Mouse (Mus musculus): ENCODE data around the gene Ush1g. TPM values are rescaled to one million over a fixed set of nuclear protein-coding genes. Genes with fewer than 3 reads are reported as not detected.

Ush1g gene
- 0.05 TPM in 2 replicates for polyA plus RNA-seq (2012; rRNA removed)

DNA sequence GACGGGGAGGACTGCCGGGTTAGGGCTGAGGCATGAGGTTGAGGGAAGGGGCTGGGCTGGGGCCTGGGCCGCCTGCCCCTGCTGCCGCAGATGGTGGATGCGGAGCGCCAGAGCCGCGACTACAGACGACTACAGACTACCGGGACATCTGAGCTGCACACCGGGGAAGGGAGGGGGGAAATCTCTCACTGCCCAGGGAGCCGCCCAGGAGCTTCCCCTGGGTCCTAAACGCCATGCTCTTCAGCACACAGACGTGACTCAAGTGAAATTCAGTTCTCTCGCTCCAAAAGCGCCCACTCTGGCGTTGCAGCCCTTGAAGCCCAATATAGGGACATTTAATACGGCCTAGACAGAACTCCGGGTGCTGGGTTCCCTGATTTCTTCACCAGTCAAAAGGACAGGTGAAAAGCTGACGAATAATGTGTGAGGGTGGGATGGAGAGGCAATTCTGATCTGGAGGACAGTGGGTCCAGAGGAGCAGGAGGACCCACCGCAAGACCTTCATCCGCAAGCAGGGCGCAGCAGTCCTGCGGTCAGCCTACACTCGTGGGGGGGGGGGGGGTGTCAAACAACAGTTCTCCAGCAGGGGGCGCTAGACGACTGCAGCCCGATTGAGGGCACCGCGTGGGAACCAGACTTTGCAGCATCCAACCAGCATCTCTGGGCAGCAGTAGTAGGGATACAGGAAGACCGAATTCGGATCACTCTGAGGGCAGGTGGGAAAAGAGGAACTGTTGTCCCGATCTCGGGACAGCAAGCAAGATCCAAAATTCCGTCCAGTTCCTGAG, at the start of gene Ush1g:
TSS of gene Ush1g (minus strand) at position 136 of the 788 bp plus-strand sequence.

GRCm38 (mm10) chr11:115367395-115367944, 45.6 kb upstream of the Ush1g start, which contains the start of gene Hid1:
Gene Hid1 (minus strand): TSS chr11:115367756.

DNA sequence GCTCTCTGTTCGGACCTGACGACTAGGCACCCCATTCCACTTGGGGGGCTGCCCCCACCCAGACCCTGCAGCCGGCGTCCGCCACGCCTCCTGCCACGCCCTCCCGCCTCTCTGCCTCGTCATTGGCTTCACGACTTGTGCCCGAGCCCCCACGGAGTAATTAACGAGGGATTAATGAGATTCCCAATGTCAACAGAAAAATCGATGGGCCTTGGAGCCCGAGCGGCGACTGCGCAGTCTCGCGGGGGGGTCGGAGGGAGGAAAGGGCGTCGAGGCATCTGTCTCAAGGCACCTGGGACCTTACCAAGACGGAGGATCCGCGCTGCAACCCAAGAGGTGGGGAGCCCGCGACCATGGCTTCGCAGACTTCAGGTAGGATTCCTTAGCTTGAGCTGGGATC, 12.7 kb upstream of the Ush1g start, which contains the start of gene Otop3:
TSS of gene Otop3 (plus strand) at position 201 of the 400 bp plus-strand sequence.

DNA sequence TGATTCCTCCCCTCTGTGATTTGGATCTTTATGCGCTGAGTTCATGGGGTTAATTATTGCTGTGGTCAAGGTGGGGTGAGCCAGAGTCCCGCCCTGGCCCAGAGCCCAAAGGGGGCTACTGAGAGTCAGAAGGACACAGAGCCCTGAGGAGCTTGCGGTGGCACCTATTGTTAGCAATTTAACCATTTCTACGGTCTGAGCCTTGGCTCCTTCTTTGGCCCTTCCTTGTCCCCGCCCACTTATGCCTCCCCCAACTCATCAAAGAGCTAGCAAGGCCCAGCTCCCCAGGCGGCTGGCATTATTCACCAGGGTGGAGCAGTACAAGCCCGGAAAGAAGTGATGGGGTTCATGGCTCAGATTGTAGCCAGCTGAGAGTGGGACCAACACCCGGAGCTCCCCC, 15.0 kb downstream of the Ush1g start, which contains the start of gene Otop2:
TSS of gene Otop2 (plus strand) at position 301 of the 400 bp plus-strand sequence.

DNA sequence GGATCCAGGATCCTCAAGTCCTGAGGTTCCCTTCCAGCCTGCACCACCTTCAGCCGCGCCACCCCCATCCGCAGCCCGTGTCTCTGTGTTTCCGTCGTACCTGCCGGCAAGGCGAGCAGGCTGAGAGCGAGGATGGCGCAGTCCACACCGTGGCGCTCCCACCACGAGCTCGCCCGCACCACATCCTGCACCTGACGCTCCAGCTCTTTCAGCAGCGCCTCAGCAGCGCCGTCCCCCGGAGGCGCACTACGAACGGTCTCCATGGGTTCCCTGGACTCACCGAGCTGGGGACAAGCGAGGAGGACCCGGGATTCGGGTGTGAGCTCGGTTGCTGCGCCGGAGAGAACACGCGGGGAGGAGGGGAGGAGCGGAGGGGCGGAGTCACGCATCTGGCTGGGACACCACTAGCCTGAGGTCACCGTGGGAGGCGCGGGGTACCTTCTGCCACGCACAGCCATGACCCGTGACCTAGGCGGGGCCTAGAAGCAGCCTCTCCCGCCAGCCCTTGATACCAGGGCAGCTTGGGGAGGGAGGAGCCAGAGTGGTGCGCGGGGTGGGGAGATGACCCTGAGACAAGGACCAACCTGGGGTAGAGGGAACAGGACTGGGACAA, 24.5 kb downstream of the Ush1g start, which contains the start of gene Fads6:
TSS of gene Fads6 (minus strand) at position 450 of the 613 bp plus-strand sequence.

DNA sequence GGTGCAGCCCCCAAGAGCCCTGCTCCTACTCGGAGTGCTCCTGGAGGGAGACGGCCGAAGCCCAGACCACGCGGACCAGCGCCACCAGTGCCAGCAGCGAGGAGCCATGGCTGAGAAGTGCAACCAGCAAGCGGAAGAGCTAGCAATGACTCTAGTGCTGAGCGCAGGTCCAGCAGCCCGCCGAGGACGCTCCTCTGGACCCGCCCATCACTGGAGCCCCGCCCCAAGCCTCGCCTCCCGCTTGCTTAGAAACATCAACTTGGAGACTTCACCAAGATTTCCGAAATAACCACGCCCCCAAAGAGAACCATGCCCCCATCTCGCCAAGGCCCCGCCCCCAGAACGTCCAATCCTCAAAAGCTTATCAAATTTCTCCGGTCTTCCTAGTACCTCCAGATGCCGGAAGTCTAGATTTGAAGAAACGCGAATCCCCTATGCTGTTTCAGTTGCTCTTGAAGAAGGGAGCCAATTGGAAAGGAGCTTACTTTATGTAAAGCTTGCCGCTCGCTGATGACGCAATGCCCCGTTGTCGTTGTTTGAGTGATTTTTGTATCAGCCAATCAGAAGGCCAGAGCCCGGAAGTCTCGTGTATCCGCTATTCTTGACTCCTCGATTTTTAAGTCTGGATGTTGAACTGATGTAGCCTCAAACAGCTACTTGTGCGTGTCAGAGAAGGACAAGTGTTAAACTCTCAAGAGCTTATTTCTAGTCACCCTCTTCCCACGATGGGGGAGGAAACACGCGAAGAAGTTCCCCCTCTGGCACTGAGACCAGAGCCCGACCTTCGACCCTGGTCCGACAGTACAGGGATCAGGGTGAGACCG, 44.8 kb downstream of the Ush1g start, which contains the start of gene Fdxr:
TSS of gene Fdxr (minus strand) at position 271 of the 824 bp plus-strand sequence.

DNA sequence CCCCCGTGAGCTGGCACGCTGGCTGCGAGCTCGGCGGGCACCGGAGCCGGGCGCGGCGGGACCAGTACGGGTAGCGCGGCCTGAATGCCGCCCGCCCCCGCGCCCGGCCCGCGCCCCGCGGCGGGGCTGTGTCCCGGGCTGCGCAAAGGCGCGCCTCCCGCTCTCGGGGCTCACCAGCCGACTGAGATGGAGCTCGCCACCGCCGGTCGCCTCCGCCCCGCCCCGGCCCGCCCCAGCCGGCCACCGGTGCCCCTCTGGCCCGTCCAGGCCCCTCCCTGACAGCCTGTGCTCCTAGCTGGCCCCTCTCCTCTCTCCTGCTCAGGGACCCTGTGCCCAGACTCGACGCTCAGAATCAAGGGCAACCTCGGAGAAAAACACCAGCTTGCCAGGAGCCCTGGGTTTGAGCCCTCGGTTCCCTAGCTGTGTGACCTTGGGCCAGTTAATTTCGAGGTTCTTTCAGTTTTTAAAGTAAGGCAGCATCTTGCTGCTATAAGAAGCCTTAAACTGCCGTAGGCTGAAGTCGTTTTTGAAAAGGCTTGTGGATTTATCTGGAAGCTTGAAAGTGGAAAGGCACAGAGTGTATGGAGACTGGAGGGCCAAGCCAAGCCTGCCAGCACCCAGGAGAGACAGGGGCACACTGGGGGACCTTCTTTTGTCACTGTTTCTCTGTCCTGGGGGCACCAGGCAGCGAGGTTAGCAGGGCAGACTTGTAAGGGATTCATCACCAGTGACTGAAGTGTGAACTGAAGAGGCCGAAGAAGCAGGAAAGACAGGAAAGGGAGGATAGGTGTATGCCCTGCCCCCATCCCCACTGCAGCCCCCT, 54.6 kb downstream of the Ush1g start, which contains the start of gene Grin2c:
TSS of gene Grin2c (minus strand) at position 183 of the 823 bp plus-strand sequence.

Other genes starting within 250 kb of the Ush1g start
- gene Rab37, start 230.6 kb downstream of the Ush1g start, polyA plus RNA-seq (2012; rRNA removed), result 0.90 and 1.1 TPM in 2 replicates
- gene Cd300lf, start 188.0 kb downstream of the Ush1g start, polyA plus RNA-seq (2012; rRNA removed), result 0.43 and 0.98 TPM in 2 replicates
- 37.2 and 38.4 TPM in 2 replicates for gene Slc9a3r1, start 158.7 kb downstream of the Ush1g start, polyA plus RNA-seq (2012; rRNA removed)
- 5.6 and 6.9 TPM in 2 replicates for gene Tmem104, start 134.6 kb downstream of the Ush1g start, polyA plus RNA-seq (2012; rRNA removed)
- gene Nat9, start 134.2 kb downstream of the Ush1g start, polyA plus RNA-seq (2012; rRNA removed), result 22.3 and 23.1 TPM in 2 replicates
- 0.96 and 1.0 TPM in 2 replicates for gene Grin2c, start 54.8 kb downstream of the Ush1g start, polyA plus RNA-seq (2012; rRNA removed)
- gene Fdxr, start 45.0 kb downstream of the Ush1g start, polyA plus RNA-seq (2012; rRNA removed), result 26.5 and 29.2 TPM in 2 replicates
- 1.8 and 2.4 TPM in 2 replicates for gene Fads6, start 24.4 kb downstream of the Ush1g start, polyA plus RNA-seq (2012; rRNA removed)
- gene Otop2, start 14.9 kb downstream of the Ush1g start, polyA plus RNA-seq (2012; rRNA removed), result 0.10 TPM in 2 replicates
- gene Otop3, start 12.7 kb upstream of the Ush1g start, polyA plus RNA-seq (2012; rRNA removed), result 0.36 and 0.41 TPM in 2 replicates
- gene Hid1, start 45.7 kb upstream of the Ush1g start, polyA plus RNA-seq (2012; rRNA removed), result 45.1 and 49.4 TPM in 2 replicates
- gene Cdr2l, start 59.9 kb upstream of the Ush1g start, polyA plus RNA-seq (2012; rRNA removed), result 34.8 and 35.1 TPM in 2 replicates
- 134 and 152 TPM in 2 replicates for gene Mrpl58, start 81.7 kb upstream of the Ush1g start, polyA plus RNA-seq (2012; rRNA removed)
- 497 and 500 TPM in 2 replicates for gene Atp5h, start 97.9 kb upstream of the Ush1g start, polyA plus RNA-seq (2012; rRNA removed)
- gene Kctd2, start 98.1 kb upstream of the Ush1g start, polyA plus RNA-seq (2012; rRNA removed), result 51.5 and 51.6 TPM in 2 replicates
- 0.04 and 0.06 TPM in 2 replicates for gene Trim80, start 118.5 kb upstream of the Ush1g start, polyA plus RNA-seq (2012; rRNA removed)
- gene Slc16a5, start 140.4 kb upstream of the Ush1g start, polyA plus RNA-seq (2012; rRNA removed), result 0.18 TPM in 1 of 2 replicates, not detected in the other
- 11.7 and 12.9 TPM in 2 replicates for gene Armc7, start 153.6 kb upstream of the Ush1g start, polyA plus RNA-seq (2012; rRNA removed)
- gene Nt5c, start 169.8 kb upstream of the Ush1g start, polyA plus RNA-seq (2012; rRNA removed), result 80.7 and 82.5 TPM in 2 replicates
- gene Jpt1, start 192.3 kb upstream of the Ush1g start, polyA plus RNA-seq (2012; rRNA removed), result 1,013 and 1,226 TPM in 2 replicates
- gene Sumo2, start 214.2 kb upstream of the Ush1g start, polyA plus RNA-seq (2012; rRNA removed), result 662 and 802 TPM in 2 replicates
- 151 and 152 TPM in 2 replicates for gene Nup85, start 242.4 kb upstream of the Ush1g start, polyA plus RNA-seq (2012; rRNA removed)

Data from central nervous system, embryonic 14 days (tissue).